In genomic region chr5:148546970-148547369, GRCm38 (mm10) we compare ENCODE assay signal across 29 mouse cellular contexts. TPM values are rescaled to one million over a fixed set of nuclear protein-coding genes. Genes with fewer than 3 reads are reported as not detected.
DNase-seq lines count a peak whose midpoint lies in the region; ATAC-seq and TF ChIP-seq lines count a peak whose summit lies in the region.
"Had no signal": no experiment of that assay in that cellular context is flagged by ENCODE, and none has a peak within 500 bp of the region (broad histone marks: within the 10 kb centered on the region; RNA-seq: fewer than 3 reads in every experiment).

No protein-coding gene starts in this region.

- 1% methylated on average over 2 of the region's 2 CpGs for WGBS in forebrain, embryonic 14.5 days
- WGBS in forebrain, embryonic 15.5 days = 3% methylated on average over 2 of the region's 2 CpGs
- 44% methylated on average over 2 of the region's 2 CpGs for WGBS in kidney, embryonic 16.5 days
- WGBS in kidney, embryonic 14.5 days = 61% methylated on average over 2 of the region's 2 CpGs
- 39% methylated on average over 2 of the region's 2 CpGs for WGBS in embryonic facial prominence, embryonic 14.5 days

- peak; percentile 50 for DNase-seq in forebrain, embryonic 14.5 days (ENCODE audit: low spot score)
- no peak for DNase-seq in MEL (ENCODE audit: low read depth, low spot score)
- DNase-seq in embryonic facial prominence, embryonic 14.5 days (ENCODE audit: low spot score) = peak; percentile 63
- no peak for DNase-seq in urinary bladder, adult 2 months (ENCODE audit: low spot score)
- DNase-seq: adrenal gland, adult 2 months; adrenal gland, postnatal 36 days; cerebellum, adult 8-10 months; cerebellum, postnatal 25 days; gastrocnemius, postnatal 25 days; heart, adult 11 months; heart, postnatal 4 days; kidney, postnatal 25 days; left cerebral cortex, postnatal 4 days; liver, embryonic 13.5 days; lung, adult 2 months; lung, postnatal 14 days; right cerebral cortex, postnatal 25 days had no signal

- 0 out of 2 replicates have a peak overlapping the region, but pooled peaks have one; percentile 6 for H3K27ac ChIP-seq in forebrain, embryonic 14.5 days (ENCODE audit: low read depth, low read length)
- H3K27ac ChIP-seq in forebrain, embryonic 15.5 days (replicated peaks) = no peak overlapping the region
- 0 out of 2 replicates have a peak overlapping the region, but pooled peaks have one; percentile 5 for H3K27ac ChIP-seq in kidney, embryonic 16.5 days (ENCODE audit: low read length)
- no peak overlapping the region for H3K27ac ChIP-seq in kidney, embryonic 14.5 days (ENCODE audit: low read depth, low read length)
- H3K27ac ChIP-seq in MEL (ENCODE audit: control insufficient read depth, low read depth, low read length) = no peak overlapping the region
- no peak overlapping the region; the same call in 1 of the 2 replicates for H3K27ac ChIP-seq in embryonic facial prominence, embryonic 14.5 days (replicated peaks; ENCODE audit: low read depth, low read length)
- H3K27ac ChIP-seq: hindbrain, embryonic 13.5 days; liver, embryonic 13.5 days; midbrain, embryonic 10.5 days; midbrain, embryonic 15.5 days; neural tube, embryonic 15.5 days; stomach, embryonic 15.5 days had no signal

- no peaks in the 10 kb centered on the region for H3K36me3 ChIP-seq in forebrain, embryonic 14.5 days (ENCODE audit: control insufficient read depth, insufficient read depth, low read length)
- no peaks in the 10 kb centered on the region for H3K36me3 ChIP-seq in forebrain, embryonic 15.5 days
- H3K36me3 ChIP-seq in kidney, embryonic 16.5 days (ENCODE audit: insufficient read depth, low read length) = no peaks in the 10 kb centered on the region
- no peaks in the 10 kb centered on the region for H3K36me3 ChIP-seq in kidney, embryonic 14.5 days (ENCODE audit: control insufficient read depth, insufficient read depth, low read length)
- peaks cover 0 to 48% of the 10 kb centered on the region in 2 experiments; a peak in 2 of 4 replicates for H3K36me3 ChIP-seq in MEL (ENCODE audit: control insufficient read depth in 1 of 2, insufficient read depth in 2 of 2, low read length in 2 of 2)
- H3K36me3 ChIP-seq in embryonic facial prominence, embryonic 14.5 days (ENCODE audit: control insufficient read depth, insufficient read depth, low read length) = no peaks in the 10 kb centered on the region
- H3K36me3 ChIP-seq: heart, embryonic 10.5 days; hindbrain, embryonic 13.5 days; liver, embryonic 13.5 days; midbrain, embryonic 10.5 days; midbrain, embryonic 15.5 days; neural tube, embryonic 15.5 days; stomach, embryonic 15.5 days had no signal

- H3K79me2 ChIP-seq in MEL (ENCODE audit: control insufficient read depth, insufficient read depth, low read length, poor library complexity) = peaks cover 62% of the 10 kb centered on the region

- H3K4me3 ChIP-seq in forebrain, embryonic 14.5 days (ENCODE audit: low read depth, low read length) = no peak overlapping the region
- no peak overlapping the region for H3K4me3 ChIP-seq in forebrain, embryonic 15.5 days
- H3K4me3 ChIP-seq in kidney, embryonic 16.5 days (ENCODE audit: low read length) = no peak overlapping the region
- no peak overlapping the region for H3K4me3 ChIP-seq in kidney, embryonic 14.5 days (ENCODE audit: low read length)
- H3K4me3 ChIP-seq in MEL (ENCODE audit: control insufficient read depth in 1 of 2, insufficient read depth in 1 of 2, low read depth in 2 of 2, low read length in 2 of 2) = no peak overlapping the region
- H3K4me3 ChIP-seq in embryonic facial prominence, embryonic 14.5 days (ENCODE audit: low read depth, low read length) = no peak overlapping the region
- H3K4me3 ChIP-seq: erythroblast, embryonic 14.5 days; heart, embryonic 10.5 days; hindbrain, embryonic 13.5 days; layer of hippocampus, adult 2 months; liver, embryonic 13.5 days; midbrain, embryonic 10.5 days; midbrain, embryonic 15.5 days; neural tube, embryonic 15.5 days; stomach, embryonic 15.5 days had no signal

- no peak for TF ChIP-seq EP300 in MEL (IDR thresholded peaks at IDR 0.05; ENCODE audit: low read depth in 1 of 2, low read length in 2 of 2)

- no peak for TF ChIP-seq RAD21 in MEL (IDR thresholded peaks at IDR 0.05; ENCODE audit: low read depth, low read length)

- no peak for TF ChIP-seq POLR2A in MEL (IDR thresholded peaks at IDR 0.05; ENCODE audit: control insufficient read depth in 1 of 2, insufficient read depth in 1 of 2, low read depth in 1 of 2, low read length in 2 of 2, poor library complexity in 1 of 2)

- H3K27me3 ChIP-seq in forebrain, embryonic 14.5 days (replicated peaks; ENCODE audit: control insufficient read depth, insufficient read depth, low read length) = no peaks in the 10 kb centered on the region
- no peaks in the 10 kb centered on the region for H3K27me3 ChIP-seq in forebrain, embryonic 15.5 days
- H3K27me3 ChIP-seq in kidney, embryonic 16.5 days (ENCODE audit: insufficient read depth, low read length) = no peaks in the 10 kb centered on the region
- H3K27me3 ChIP-seq in kidney, embryonic 14.5 days (ENCODE audit: control insufficient read depth, insufficient read depth, low read length) = no peaks in the 10 kb centered on the region
- no peaks in the 10 kb centered on the region for H3K27me3 ChIP-seq in MEL (ENCODE audit: control insufficient read depth in 1 of 2, insufficient read depth in 2 of 2, low read length in 2 of 2)
- no peaks in the 10 kb centered on the region for H3K27me3 ChIP-seq in embryonic facial prominence, embryonic 14.5 days (replicated peaks; ENCODE audit: control insufficient read depth, insufficient read depth, low read length)
- H3K27me3 ChIP-seq: hindbrain, embryonic 13.5 days; midbrain, embryonic 15.5 days; neural tube, embryonic 15.5 days; stomach, embryonic 15.5 days had no signal

- H3K4me2 ChIP-seq in forebrain, embryonic 14.5 days (ENCODE audit: low read length) = no peak overlapping the region
- H3K4me2 ChIP-seq in forebrain, embryonic 15.5 days (replicated peaks) = no peak overlapping the region
- H3K4me2 ChIP-seq in kidney, embryonic 16.5 days (replicated peaks; ENCODE audit: low read depth, low read length) = no peak overlapping the region
- no peak overlapping the region for H3K4me2 ChIP-seq in kidney, embryonic 14.5 days (replicated peaks; ENCODE audit: low read depth, low read length)
- H3K4me2 ChIP-seq in embryonic facial prominence, embryonic 14.5 days (ENCODE audit: low read depth, low read length) = no peak overlapping the region
- H3K4me2 ChIP-seq: hindbrain, embryonic 13.5 days; midbrain, embryonic 15.5 days; neural tube, embryonic 15.5 days; stomach, embryonic 15.5 days had no signal

- no peaks in the 10 kb centered on the region for H3K9me3 ChIP-seq in forebrain, embryonic 14.5 days (replicated peaks; ENCODE audit: control insufficient read depth, low read length)
- no peaks in the 10 kb centered on the region for H3K9me3 ChIP-seq in forebrain, embryonic 15.5 days
- no peaks in the 10 kb centered on the region for H3K9me3 ChIP-seq in kidney, embryonic 16.5 days (ENCODE audit: low read length)
- no peaks in the 10 kb centered on the region for H3K9me3 ChIP-seq in kidney, embryonic 14.5 days (ENCODE audit: control insufficient read depth, low read length)
- H3K9me3 ChIP-seq in MEL (replicated peaks; ENCODE audit: insufficient read depth, low read length) = no peaks in the 10 kb centered on the region
- no peaks in the 10 kb centered on the region for H3K9me3 ChIP-seq in embryonic facial prominence, embryonic 14.5 days (ENCODE audit: control insufficient read depth, low read length)
- H3K9me3 ChIP-seq: heart, embryonic 10.5 days; hindbrain, embryonic 13.5 days; liver, embryonic 13.5 days; midbrain, embryonic 10.5 days; midbrain, embryonic 15.5 days; neural tube, embryonic 15.5 days; stomach, embryonic 15.5 days had no signal

- H3K4me1 ChIP-seq in forebrain, embryonic 14.5 days (ENCODE audit: control insufficient read depth, insufficient read depth, low read length) = peaks cover 32% of the 10 kb centered on the region
- H3K4me1 ChIP-seq in forebrain, embryonic 15.5 days = peaks cover 41% of the 10 kb centered on the region
- peaks cover 42% of the 10 kb centered on the region for H3K4me1 ChIP-seq in kidney, embryonic 16.5 days (ENCODE audit: insufficient read depth, low read length)
- peaks cover 35% of the 10 kb centered on the region for H3K4me1 ChIP-seq in kidney, embryonic 14.5 days (ENCODE audit: control insufficient read depth, insufficient read depth, low read length)
- H3K4me1 ChIP-seq in MEL (ENCODE audit: control insufficient read depth in 1 of 2, insufficient read depth in 2 of 2, low read length in 2 of 2) = peaks cover 25 to 37% of the 10 kb centered on the region in 2 experiments
- peaks cover 30% of the 10 kb centered on the region for H3K4me1 ChIP-seq in embryonic facial prominence, embryonic 14.5 days (ENCODE audit: control insufficient read depth, insufficient read depth, low read length)

- no peak for TF ChIP-seq CTCF in MEL (IDR thresholded peaks at IDR 0.05 in 2 of 3, conservative IDR thresholded peaks at IDR 0.05 in 1 of 3; ENCODE audit: control insufficient read depth in 1 of 3, insufficient read depth in 1 of 3, low read depth in 2 of 3, low read length in 3 of 3, poor library complexity in 1 of 3, severe bottlenecking in 1 of 3)

- H3K9ac ChIP-seq in forebrain, embryonic 14.5 days (ENCODE audit: low read length) = no peak overlapping the region
- no peak overlapping the region for H3K9ac ChIP-seq in forebrain, embryonic 15.5 days (replicated peaks)
- no peak overlapping the region for H3K9ac ChIP-seq in kidney, embryonic 16.5 days (replicated peaks; ENCODE audit: low read length)
- no peak overlapping the region for H3K9ac ChIP-seq in kidney, embryonic 14.5 days (ENCODE audit: low read depth, low read length)
- H3K9ac ChIP-seq in MEL (ENCODE audit: control insufficient read depth, low read depth, low read length, poor library complexity, severe bottlenecking) = no peak overlapping the region
- no peak overlapping the region for H3K9ac ChIP-seq in embryonic facial prominence, embryonic 14.5 days (ENCODE audit: low read depth, low read length)
- H3K9ac ChIP-seq: hindbrain, embryonic 13.5 days; liver, embryonic 13.5 days; midbrain, embryonic 15.5 days; neural tube, embryonic 15.5 days; stomach, embryonic 15.5 days had no signal

- no peak for ATAC-seq in forebrain, embryonic 14.5 days
- no peak for ATAC-seq in forebrain, embryonic 15.5 days (replicated peaks)
- ATAC-seq in kidney, embryonic 16.5 days (ENCODE audit: low FRiP score, low TSS enrichment) = no peak
- ATAC-seq in kidney, embryonic 14.5 days (ENCODE audit: low FRiP score, low TSS enrichment) = no peak
- ATAC-seq in embryonic facial prominence, embryonic 14.5 days (ENCODE audit: low read depth) = no peak
- ATAC-seq: intestine, postnatal 0 days; midbrain, embryonic 15.5 days had no signal

RNA-seq across cellular contexts. Expression of gene Ubl3, which starts 5.6 kb away (rescaled TPM):
- 76.2 and 88.9 TPM in 2 replicates for polyA plus RNA-seq in forebrain, embryonic 14.5 days (2014; fragmentation: Nextera tagmentation; extraction: Ambion mirVana)
- polyA plus RNA-seq in forebrain, embryonic 15.5 days (2015; fragmentation: Nextera tagmentation; extraction: Ambion mirVana) = 87.8 and 91.1 TPM in 2 replicates
- polyA plus RNA-seq in kidney, embryonic 16.5 days (2015; fragmentation: Nextera tagmentation; extraction: Ambion mirVana) = 49.2 and 76.4 TPM in 2 replicates
- polyA plus RNA-seq in kidney, embryonic 14.5 days (2014; fragmentation: Nextera tagmentation; extraction: Ambion mirVana) = 52.4 and 78.2 TPM in 2 replicates
- 41.0 and 50.7 TPM in 2 replicates for total RNA-seq in MEL (2012; rRNA removed)
- 10 to 100 TPM in 1 of 2 experiments, not detected in 1; 59.0 TPM for polyA plus RNA-seq in MEL (2012; ENCODE audit: insufficient read depth in 1 of 2, insufficient read length in 2 of 2, low read depth in 1 of 2, low replicate concordance in 2 of 2, missing spikeins in 1 of 2)
- polyA plus RNA-seq in embryonic facial prominence, embryonic 14.5 days (2014; fragmentation: Nextera tagmentation; extraction: Ambion mirVana) = 73.2 and 73.8 TPM in 2 replicates
- polyA plus RNA-seq in urinary bladder, adult 2 months (2012; rRNA removed) = 50.8 and 66.5 TPM in 2 replicates

Comparison
In these comparisons a context has a peak if more than half of its experiments do, and no peak if none do; other contexts are left out.
1. H3K27ac ChIP-seq: peak in forebrain, embryonic 14.5 days (single experiment) and kidney, embryonic 16.5 days (single experiment); none in forebrain, embryonic 15.5 days (single experiment), kidney, embryonic 14.5 days (single experiment), MEL (single experiment) and embryonic facial prominence, embryonic 14.5 days (single experiment).
2. DNase-seq: peak in forebrain, embryonic 14.5 days (single experiment) and embryonic facial prominence, embryonic 14.5 days (single experiment); none in MEL (single experiment) and urinary bladder, adult 2 months (single experiment).